Mouse (Mus musculus): Measurements from ENCODE around the gene Copg1. TPM values are rescaled to one million over a fixed set of nuclear protein-coding genes. Genes with fewer than 3 reads are reported as not detected.

Copg1 gene
- polyA plus RNA-seq, 1 experiment: 73.3 TPM

- Histone ChIP-seq H3K27me3 (ENCODE audit: control insufficient read depth, insufficient read depth, low read length, poor library complexity, severe bottlenecking) (no peaks in the 10 kb centered on the region), H3K9me3 (replicated peaks; ENCODE audit: control insufficient read depth, insufficient read depth, low read length, poor library complexity, severe bottlenecking) (no peaks in the 10 kb centered on the region), H3K27ac (ENCODE audit: insufficient read depth, low read length) (peak overlapping the region; percentile 80), H3K4me3 (ENCODE audit: low read depth, low read length) (peak overlapping the region; percentile 77), H3K4me1 (ENCODE audit: control insufficient read depth, insufficient read depth, low read length) (peaks cover 7% of the 10 kb centered on the region), H3K9ac (ENCODE audit: low read depth, poor library complexity, severe bottlenecking) (peak overlapping the region; percentile 85), H3K36me3 (ENCODE audit: control insufficient read depth, insufficient read depth, low read length, poor library complexity, severe bottlenecking) (peaks cover 39% of the 10 kb centered on the region)
- TF ChIP-seq POLR2A (IDR thresholded peaks at IDR 0.05; ENCODE audit: insufficient read depth, low read length): no peak
- no peak for TF ChIP-seq CTCF (IDR thresholded peaks at IDR 0.05; ENCODE audit: low read depth, low read length)
- no peak for TF ChIP-seq EP300 (IDR thresholded peaks at IDR 0.05; ENCODE audit: insufficient read depth, low read depth, low read length)
Observed at GRCm38 (mm10) chr6:87914326-87915102, 26.9 kb downstream of the Copg1 start.

- H3K36me3 ChIP-seq (ENCODE audit: control insufficient read depth, insufficient read depth, low read length, poor library complexity, severe bottlenecking): peaks cover 53% of the 10 kb centered on the region
- no peak overlapping the region for H3K27ac ChIP-seq (ENCODE audit: insufficient read depth, low read length)
- H3K4me3 ChIP-seq (ENCODE audit: low read depth, low read length): no peak overlapping the region
- no peak for TF ChIP-seq CTCF (IDR thresholded peaks at IDR 0.05; ENCODE audit: low read depth, low read length)
- no peak for TF ChIP-seq POLR2A (IDR thresholded peaks at IDR 0.05; ENCODE audit: insufficient read depth, low read length)
- TF ChIP-seq EP300 (IDR thresholded peaks at IDR 0.05; ENCODE audit: insufficient read depth, low read depth, low read length): no peak
- peaks cover 7% of the 10 kb centered on the region for H3K4me1 ChIP-seq (ENCODE audit: control insufficient read depth, insufficient read depth, low read length)
- no peaks in the 10 kb centered on the region for H3K27me3 ChIP-seq (ENCODE audit: control insufficient read depth, insufficient read depth, low read length, poor library complexity, severe bottlenecking)
- H3K9me3 ChIP-seq (replicated peaks; ENCODE audit: control insufficient read depth, insufficient read depth, low read length, poor library complexity, severe bottlenecking): no peaks in the 10 kb centered on the region
- no peak overlapping the region for H3K9ac ChIP-seq (ENCODE audit: low read depth, poor library complexity, severe bottlenecking)
Observed at GRCm38 (mm10) chr6:87915939-87916338, 28.3 kb downstream of the Copg1 start.

- no peak for TF ChIP-seq CTCF (IDR thresholded peaks at IDR 0.05; ENCODE audit: low read depth, low read length)
- no peak for TF ChIP-seq EP300 (IDR thresholded peaks at IDR 0.05; ENCODE audit: insufficient read depth, low read depth, low read length)
- no peak for TF ChIP-seq POLR2A (IDR thresholded peaks at IDR 0.05; ENCODE audit: insufficient read depth, low read length)
- no peak overlapping the region for H3K9ac ChIP-seq (ENCODE audit: low read depth, poor library complexity, severe bottlenecking)
- H3K36me3 ChIP-seq (ENCODE audit: control insufficient read depth, insufficient read depth, low read length, poor library complexity, severe bottlenecking): peaks cover 87% of the 10 kb centered on the region
Observed at GRCm38 (mm10) chr6:87921201-87921600, 33.6 kb downstream of the Copg1 start.

DNA sequence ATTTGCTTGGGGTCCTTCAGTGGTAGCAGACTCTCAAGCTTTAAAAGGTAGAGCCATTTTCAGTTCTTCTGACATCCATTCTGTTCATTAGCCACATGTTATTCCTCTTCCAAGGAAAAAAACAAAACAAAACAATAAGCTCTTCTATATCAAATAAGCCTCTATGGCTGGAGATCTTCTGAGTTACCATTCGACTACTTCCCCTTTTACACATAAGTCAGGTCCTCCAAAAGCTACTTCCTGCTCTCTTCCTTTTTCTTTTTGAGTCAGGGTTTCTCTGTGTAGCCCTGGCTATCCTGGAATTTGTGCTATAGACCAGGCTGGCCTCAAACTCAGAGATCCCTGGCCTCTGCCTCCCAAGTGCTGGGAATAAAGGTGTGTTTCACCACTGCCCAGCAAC, 36.0 kb downstream of the Copg1 start:
- no peaks in the 10 kb centered on the region for H3K27me3 ChIP-seq (ENCODE audit: control insufficient read depth, insufficient read depth, low read length, poor library complexity, severe bottlenecking)
- no peak overlapping the region for H3K27ac ChIP-seq (ENCODE audit: insufficient read depth, low read length)
- no peak overlapping the region for H3K4me3 ChIP-seq (ENCODE audit: low read depth, low read length)
- no peak overlapping the region for H3K9ac ChIP-seq (ENCODE audit: low read depth, poor library complexity, severe bottlenecking)
- H3K9me3 ChIP-seq (replicated peaks; ENCODE audit: control insufficient read depth, insufficient read depth, low read length, poor library complexity, severe bottlenecking): no peaks in the 10 kb centered on the region
- peaks cover 83% of the 10 kb centered on the region for H3K36me3 ChIP-seq (ENCODE audit: control insufficient read depth, insufficient read depth, low read length, poor library complexity, severe bottlenecking)
- TF ChIP-seq CTCF (IDR thresholded peaks at IDR 0.05; ENCODE audit: low read depth, low read length) (no peak), POLR2A (IDR thresholded peaks at IDR 0.05; ENCODE audit: insufficient read depth, low read length) (no peak), EP300 (IDR thresholded peaks at IDR 0.05; ENCODE audit: insufficient read depth, low read depth, low read length) (no peak)
- no peaks in the 10 kb centered on the region for H3K4me1 ChIP-seq (ENCODE audit: control insufficient read depth, insufficient read depth, low read length)

More at GRCm38 (mm10) chr6:87921201-87921600, 33.6 kb downstream of the Copg1 start:
- Histone ChIP-seq H3K4me1 (ENCODE audit: control insufficient read depth, insufficient read depth, low read length) (no peaks in the 10 kb centered on the region), H3K27me3 (ENCODE audit: control insufficient read depth, insufficient read depth, low read length, poor library complexity, severe bottlenecking) (no peaks in the 10 kb centered on the region), H3K27ac (ENCODE audit: insufficient read depth, low read length) (no peak overlapping the region), H3K4me3 (ENCODE audit: low read depth, low read length) (no peak overlapping the region), H3K9me3 (replicated peaks; ENCODE audit: control insufficient read depth, insufficient read depth, low read length, poor library complexity, severe bottlenecking) (no peaks in the 10 kb centered on the region)

DNA sequence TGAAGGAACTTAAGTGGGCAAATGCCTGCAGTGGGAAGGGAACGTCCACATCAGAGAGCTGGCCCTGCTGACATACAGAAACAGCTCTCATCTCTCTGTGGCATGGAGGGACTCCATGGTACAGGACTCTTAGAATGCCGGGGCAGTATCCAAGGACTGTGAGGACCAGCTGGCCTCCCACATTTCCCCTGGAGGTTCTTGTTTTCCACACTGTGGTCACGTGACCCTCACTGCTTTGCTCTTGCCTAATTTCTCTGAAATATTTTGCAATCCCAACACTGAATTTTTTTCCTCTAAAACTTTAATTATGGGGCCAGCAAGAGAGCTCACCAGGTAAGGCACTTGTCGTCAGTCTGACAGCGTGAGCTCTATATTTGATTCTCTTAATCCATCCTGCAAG, 47.4 kb downstream of the Copg1 start:
- peaks cover 10% of the 10 kb centered on the region for H3K9me3 ChIP-seq (replicated peaks; ENCODE audit: control insufficient read depth, insufficient read depth, low read length, poor library complexity, severe bottlenecking)
- peaks cover 53% of the 10 kb centered on the region for H3K36me3 ChIP-seq (ENCODE audit: control insufficient read depth, insufficient read depth, low read length, poor library complexity, severe bottlenecking)
- H3K4me3 ChIP-seq (ENCODE audit: low read depth, low read length): no peak overlapping the region
- H3K27me3 ChIP-seq (ENCODE audit: control insufficient read depth, insufficient read depth, low read length, poor library complexity, severe bottlenecking): no peaks in the 10 kb centered on the region
- H3K9ac ChIP-seq (ENCODE audit: low read depth, poor library complexity, severe bottlenecking): no peak overlapping the region
- no peak overlapping the region for H3K27ac ChIP-seq (ENCODE audit: insufficient read depth, low read length)
- TF ChIP-seq EP300 (IDR thresholded peaks at IDR 0.05; ENCODE audit: insufficient read depth, low read depth, low read length) (no peak), CTCF (IDR thresholded peaks at IDR 0.05; ENCODE audit: low read depth, low read length) (no peak), POLR2A (IDR thresholded peaks at IDR 0.05; ENCODE audit: insufficient read depth, low read length) (no peak)
- no peaks in the 10 kb centered on the region for H3K4me1 ChIP-seq (ENCODE audit: control insufficient read depth, insufficient read depth, low read length)

DNA sequence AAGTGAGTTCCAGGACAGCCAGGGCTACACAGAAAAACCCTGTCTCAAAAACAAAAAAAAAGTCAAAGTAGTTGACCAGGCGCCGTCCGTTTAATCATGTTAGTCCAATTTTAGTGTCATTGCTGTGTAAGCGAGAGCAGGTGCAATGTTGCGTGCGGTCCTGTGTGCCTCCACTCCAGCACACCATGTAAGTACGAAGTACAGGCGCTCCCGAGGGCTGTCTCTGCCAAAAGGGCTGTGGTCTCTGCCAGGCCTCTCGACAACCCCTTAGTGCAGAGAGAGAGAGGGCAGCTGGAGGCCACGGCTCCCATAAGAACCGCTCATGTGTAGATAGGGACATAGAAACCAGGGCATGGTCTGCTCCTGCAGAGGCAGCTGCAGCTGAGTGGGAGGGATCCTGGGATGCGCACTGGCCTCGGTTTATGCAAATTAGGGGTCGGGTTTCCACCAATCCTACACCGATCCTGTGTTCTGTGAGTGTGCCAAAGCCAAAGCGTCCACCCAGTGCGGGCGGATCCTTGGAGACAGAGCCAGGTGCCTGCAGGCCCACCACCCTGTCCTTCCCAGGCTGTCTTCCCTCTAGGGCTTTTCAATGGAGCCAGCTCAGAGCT, 49.7 kb downstream of the Copg1 start:
- H3K36me3 ChIP-seq (ENCODE audit: control insufficient read depth, insufficient read depth, low read length, poor library complexity, severe bottlenecking): peaks cover 40% of the 10 kb centered on the region
- no peaks in the 10 kb centered on the region for H3K4me1 ChIP-seq (ENCODE audit: control insufficient read depth, insufficient read depth, low read length)
- no peak overlapping the region for H3K9ac ChIP-seq (ENCODE audit: low read depth, poor library complexity, severe bottlenecking)
- no peak overlapping the region for H3K27ac ChIP-seq (ENCODE audit: insufficient read depth, low read length)
- no peak for TF ChIP-seq CTCF (IDR thresholded peaks at IDR 0.05; ENCODE audit: low read depth, low read length)
- peak; percentile 18 for TF ChIP-seq POLR2A (IDR thresholded peaks at IDR 0.05; ENCODE audit: insufficient read depth, low read length)
- H3K4me3 ChIP-seq (ENCODE audit: low read depth, low read length): no peak overlapping the region
- H3K9me3 ChIP-seq (replicated peaks; ENCODE audit: control insufficient read depth, insufficient read depth, low read length, poor library complexity, severe bottlenecking): no peaks in the 10 kb centered on the region
- H3K27me3 ChIP-seq (ENCODE audit: control insufficient read depth, insufficient read depth, low read length, poor library complexity, severe bottlenecking): no peaks in the 10 kb centered on the region

Measured in ES-Bruce4 (cell line).